Mouse (Mus musculus): ENCODE measurements at regions not wholly inside any gene's neighbourhood (a gene's known extent, or its start where the extent isn't known, plus 50 kb on each side); places are given as distances from the start of the nearest gene placed in this dataset.

DNA sequence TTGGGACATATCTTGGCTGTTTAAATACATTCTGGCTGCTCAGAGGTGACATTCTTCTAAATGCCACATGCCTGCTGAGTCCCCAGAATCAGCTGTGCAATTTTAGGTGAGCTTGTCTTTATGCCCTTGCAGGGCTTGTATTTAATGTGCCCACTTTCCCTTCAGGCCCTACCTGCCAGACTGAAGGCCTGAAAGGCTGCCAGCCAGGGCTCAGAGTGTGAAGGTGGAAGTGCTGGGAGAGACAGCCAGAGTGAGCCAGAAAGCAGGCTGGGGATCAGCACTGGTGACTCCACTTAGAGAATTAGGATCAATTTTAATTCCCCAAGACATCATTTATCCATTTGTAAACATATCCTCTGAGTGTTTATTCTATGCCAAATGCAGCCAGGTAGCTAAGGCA, 803.6 kb upstream of the 4930452B06Rik start:
- no peak overlapping the region for H3K4me2 ChIP-seq (ENCODE audit: insufficient read depth, low read depth, poor library complexity, severe bottlenecking)
- dilution Hi-C loops (cut with MboI; ENCODE audit: extremely low pct_ligation_motif_present, extremely low pct_unique_long_range_greater_than_20kb, low sequenced_read_pairs) (no loop called here), in situ Hi-C loops (cut with MboI; ENCODE audit: low pct_ligation_motif_present, low pct_unique_long_range_greater_than_20kb, low sequenced_read_pairs) (no loop called here)
- no peak for TF ChIP-seq BHLHE40 (IDR thresholded peaks at IDR 0.05; ENCODE audit: low read depth, low read length)
- TF ChIP-seq ELF1 (IDR thresholded peaks at IDR 0.05; ENCODE audit: low read depth, low read length), result no peak
- no peak for TF ChIP-seq CTCF (conservative IDR thresholded peaks at IDR 0.05 in 1 of 2, IDR thresholded peaks at IDR 0.05 in 1 of 2; ENCODE audit: low read depth in 2 of 2, low read length in 2 of 2)
- no peak for TF ChIP-seq POLR2A (IDR thresholded peaks at IDR 0.05; ENCODE audit: low read depth, low read length)
- TF ChIP-seq NELFE (IDR thresholded peaks at IDR 0.05; ENCODE audit: low read depth, low read length), result no peak
- TF ChIP-seq POLR2AphosphoS2 (IDR thresholded peaks at IDR 0.05; ENCODE audit: low read depth, low read length), result no peak
- no peak for TF ChIP-seq EP300 (IDR thresholded peaks at IDR 0.05; ENCODE audit: low read length)
- no peak overlapping the region for H3K9ac ChIP-seq (ENCODE audit: insufficient read depth, low read depth)
- H3K9me3 ChIP-seq (replicated peaks; ENCODE audit: low read length), result no peaks in the 10 kb centered on the region
- DNase-seq (ENCODE audit: extremely low read depth), result no peak
- peaks cover 0 to 15% of the 10 kb centered on the region in 2 experiments; a peak in 2 of 4 replicates for H3K4me1 ChIP-seq (ENCODE audit: control insufficient read depth in 1 of 2, insufficient read depth in 2 of 2)
- H3K79me2 ChIP-seq (replicated peaks; ENCODE audit: control insufficient read depth, extremely low read depth, insufficient read depth, poor library complexity, severe bottlenecking), result no peaks in the 10 kb centered on the region
- no peak overlapping the region for H3K27ac ChIP-seq (ENCODE audit: insufficient read depth, low read depth)
- H3K27me3 ChIP-seq (replicated peaks), result no peaks in the 10 kb centered on the region
- no peaks in the 10 kb centered on the region for H3K36me3 ChIP-seq (replicated peaks in 1 of 2; ENCODE audit: control insufficient read depth in 1 of 2, insufficient read depth in 1 of 2, low read length in 1 of 2)
- H3K4me3 ChIP-seq (replicated peaks in 1 of 3; ENCODE audit: low read depth in 2 of 3, low read length in 2 of 3, poor library complexity in 1 of 3), result no peak overlapping the region

DNA sequence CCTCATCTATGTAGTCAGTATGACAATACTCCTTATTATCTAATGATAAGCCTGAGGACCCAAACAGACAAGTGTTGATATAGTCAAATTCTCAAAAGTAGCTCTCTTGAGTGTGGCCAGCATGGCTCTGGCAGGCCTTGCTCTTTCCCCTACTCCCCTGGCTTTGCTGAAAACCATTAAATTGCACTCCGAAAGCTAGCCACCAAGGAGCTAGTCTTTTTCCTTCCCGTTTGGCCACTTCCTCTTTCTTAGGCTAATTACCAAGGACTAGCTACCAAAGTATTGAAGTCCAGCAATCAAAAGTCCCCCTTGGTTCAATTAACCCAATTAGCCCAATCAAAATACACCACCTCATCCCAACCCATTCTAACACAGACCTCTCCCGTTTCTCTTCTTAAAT, 802.6 kb upstream of the 4930452B06Rik start:
- Histone ChIP-seq H3K27me3 (replicated peaks) (no peaks in the 10 kb centered on the region), H3K36me3 (replicated peaks in 1 of 2; ENCODE audit: control insufficient read depth in 1 of 2, insufficient read depth in 1 of 2, low read length in 1 of 2) (no peaks in the 10 kb centered on the region), H3K4me1 (ENCODE audit: control insufficient read depth in 1 of 2, insufficient read depth in 2 of 2) (peaks cover 0 to 15% of the 10 kb centered on the region in 2 experiments; a peak in 2 of 4 replicates), H3K4me3 (replicated peaks in 1 of 3; ENCODE audit: low read depth in 2 of 3, low read length in 2 of 3, poor library complexity in 1 of 3) (no peak overlapping the region), H3K27ac (ENCODE audit: insufficient read depth, low read depth) (no peak overlapping the region), H3K4me2 (ENCODE audit: insufficient read depth, low read depth, poor library complexity, severe bottlenecking) (no peak overlapping the region), H3K79me2 (replicated peaks; ENCODE audit: control insufficient read depth, extremely low read depth, insufficient read depth, poor library complexity, severe bottlenecking) (no peaks in the 10 kb centered on the region), H3K9me3 (replicated peaks; ENCODE audit: low read length) (no peaks in the 10 kb centered on the region), H3K9ac (ENCODE audit: insufficient read depth, low read depth) (no peak overlapping the region)
- dilution Hi-C loops (cut with MboI; ENCODE audit: extremely low pct_ligation_motif_present, extremely low pct_unique_long_range_greater_than_20kb, low sequenced_read_pairs) (no loop called here), in situ Hi-C loops (cut with MboI; ENCODE audit: low pct_ligation_motif_present, low pct_unique_long_range_greater_than_20kb, low sequenced_read_pairs) (no loop called here)
- TF ChIP-seq MEF2A (IDR thresholded peaks at IDR 0.05; ENCODE audit: borderline replicate concordance, low read depth, low read length) (no peak), TBP (conservative IDR thresholded peaks at IDR 0.05; ENCODE audit: low read depth, low read length) (no peak)
- DNase-seq (ENCODE audit: extremely low read depth), result peak; percentile 2

DNA sequence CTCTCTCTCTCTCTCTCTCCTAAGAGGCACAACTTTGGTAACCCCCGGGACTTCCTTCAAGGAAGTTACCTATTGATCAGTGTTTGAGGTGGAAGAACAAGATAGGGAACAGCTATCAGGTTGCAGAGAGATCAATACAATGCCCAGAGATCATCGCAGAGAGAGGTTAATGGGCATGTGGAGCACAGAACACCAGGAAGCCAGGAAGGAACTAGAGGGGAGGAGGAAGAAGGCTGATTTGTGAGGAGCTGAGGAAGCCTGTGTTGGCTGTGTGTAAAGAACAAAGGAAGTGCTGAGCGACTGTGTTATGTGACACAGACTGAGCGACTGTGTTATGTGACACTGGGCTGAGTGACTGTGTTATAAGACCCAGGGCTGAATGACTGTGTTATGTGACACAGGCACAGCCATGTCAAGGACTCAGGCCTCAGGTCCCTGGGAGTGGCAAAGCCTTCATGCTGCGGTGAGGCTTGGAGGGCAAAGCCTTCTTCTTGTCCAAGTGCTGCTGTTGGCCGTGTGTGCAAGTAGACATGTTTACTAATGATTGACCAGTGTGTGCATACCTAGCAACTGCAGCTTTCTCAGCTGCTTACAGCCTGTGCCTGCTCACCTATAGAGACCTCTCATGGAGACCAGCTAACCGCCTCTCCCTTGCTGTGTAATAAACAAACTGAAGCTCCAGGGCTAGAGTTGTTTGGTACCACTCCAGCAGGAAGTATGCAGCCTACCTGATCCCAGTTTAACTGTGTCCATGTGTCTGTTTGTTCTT, 801.8 kb upstream of the 4930452B06Rik start:
- dilution Hi-C loops (cut with MboI; ENCODE audit: extremely low pct_ligation_motif_present, extremely low pct_unique_long_range_greater_than_20kb, low sequenced_read_pairs) (no loop called here), in situ Hi-C loops (cut with MboI; ENCODE audit: low pct_ligation_motif_present, low pct_unique_long_range_greater_than_20kb, low sequenced_read_pairs) (no loop called here)
- no peak for DNase-seq (ENCODE audit: extremely low read depth)
- Histone ChIP-seq H3K4me3 (replicated peaks in 1 of 3; ENCODE audit: low read depth in 2 of 3, low read length in 2 of 3, poor library complexity in 1 of 3) (no peak overlapping the region), H3K4me2 (ENCODE audit: insufficient read depth, low read depth, poor library complexity, severe bottlenecking) (no peak overlapping the region), H3K79me2 (replicated peaks; ENCODE audit: control insufficient read depth, extremely low read depth, insufficient read depth, poor library complexity, severe bottlenecking) (no peaks in the 10 kb centered on the region), H3K9ac (ENCODE audit: insufficient read depth, low read depth) (no peak overlapping the region), H3K36me3 (replicated peaks in 1 of 2; ENCODE audit: control insufficient read depth in 1 of 2, insufficient read depth in 1 of 2, low read length in 1 of 2) (no peaks in the 10 kb centered on the region), H3K9me3 (replicated peaks; ENCODE audit: low read length) (no peaks in the 10 kb centered on the region), H3K27ac (ENCODE audit: insufficient read depth, low read depth) (no peak overlapping the region), H3K4me1 (ENCODE audit: control insufficient read depth in 1 of 2, insufficient read depth in 2 of 2) (peaks cover 0 to 15% of the 10 kb centered on the region in 2 experiments; a peak in 2 of 4 replicates), H3K27me3 (replicated peaks) (no peaks in the 10 kb centered on the region)
- TF ChIP-seq PAX5 (IDR thresholded peaks at IDR 0.05; ENCODE audit: low read length), result no peak
- no peak for TF ChIP-seq MAFK (IDR thresholded peaks at IDR 0.05; ENCODE audit: insufficient replicate concordance, low read length)
- TF ChIP-seq IRF4 (IDR thresholded peaks at IDR 0.05; ENCODE audit: low read depth, low read length), result no peak
- no peak for TF ChIP-seq GABPA (IDR thresholded peaks at IDR 0.05; ENCODE audit: insufficient replicate concordance, low read depth, low read length)
- TF ChIP-seq NELFE (IDR thresholded peaks at IDR 0.05; ENCODE audit: low read depth, low read length), result no peak
- no peak for TF ChIP-seq TCF12 (IDR thresholded peaks at IDR 0.05; ENCODE audit: low read depth, low read length)
- no peak for TF ChIP-seq EP300 (IDR thresholded peaks at IDR 0.05; ENCODE audit: low read length)
- TF ChIP-seq HCFC1 (IDR thresholded peaks at IDR 0.05; ENCODE audit: low read depth, low read length), result no peak
- no peak for TF ChIP-seq CHD2 (IDR thresholded peaks at IDR 0.05; ENCODE audit: low read length)
- TF ChIP-seq E2F4 (IDR thresholded peaks at IDR 0.05; ENCODE audit: insufficient replicate concordance, low read depth, low read length), result no peak
- no peak for TF ChIP-seq ELF1 (IDR thresholded peaks at IDR 0.05; ENCODE audit: low read depth, low read length)
- no peak for TF ChIP-seq ZMIZ1 (IDR thresholded peaks at IDR 0.05; ENCODE audit: low read depth, low read length)
- TF ChIP-seq ZNF384 (IDR thresholded peaks at IDR 0.05; ENCODE audit: low read depth, low read length), result no peak
- no peak for TF ChIP-seq UBTF (IDR thresholded peaks at IDR 0.05; ENCODE audit: low read depth, low read length)
- no peak for TF ChIP-seq JUND (conservative IDR thresholded peaks at IDR 0.05; ENCODE audit: low read depth, low read length)
- TF ChIP-seq ZC3H11A (IDR thresholded peaks at IDR 0.05; ENCODE audit: low read depth, low read length), result no peak
